Mouse (Mus musculus) intestine, embryonic 15.5 days (tissue): ENCODE results near the gene Ptprn2. TPM values are rescaled to one million over a fixed set of nuclear protein-coding genes. Genes with fewer than 3 reads are reported as not detected.

Experiments
- ATAC-seq: fragments of 200-750 bp; cut with Nextera tagmentation; 2 replicates; pipeline ENCODE4 v1.8.0; 2017; ENCODE audit warnings: moderate TSS enrichment, moderate library complexity
- H3K27ac ChIP-seq: fragments of 300-500 bp; sonication (generic); 2 replicates; pipeline ENCODE4 v1.5.1; 2015; ENCODE audit warnings: mild to moderate bottlenecking, inconsistent platforms
- H3K27me3 ChIP-seq: fragments of 300-500 bp; sonication (generic); replicated peaks from 2 replicates; pipeline ENCODE4 v1.6.1; 2015; ENCODE audit warnings: inconsistent platforms
- H3K36me3 ChIP-seq: fragments of 300-500 bp; sonication (generic); 2 replicates; pipeline ENCODE4 v1.6.1; 2015; ENCODE audit warnings: inconsistent platforms
- H3K4me1 ChIP-seq: fragments of 300-500 bp; sonication (generic); replicated peaks from 2 replicates; pipeline ENCODE4 v1.6.1; 2015; ENCODE audit warnings: inconsistent platforms
- H3K4me2 ChIP-seq: fragments of 300-500 bp; sonication (generic); replicated peaks from 2 replicates; pipeline ENCODE4 v1.6.1; 2015; ENCODE audit warnings: mild to moderate bottlenecking, inconsistent platforms
- H3K4me3 ChIP-seq: fragments of 300-500 bp; sonication (generic); replicated peaks from 2 replicates; pipeline ENCODE4 v1.5.1; 2015; ENCODE audit warnings: inconsistent platforms
- H3K9ac ChIP-seq: fragments of 300-500 bp; sonication (generic); 2 replicates; pipeline ENCODE4 v1.6.1; 2015; ENCODE audit warnings: inconsistent platforms
- H3K9me3 ChIP-seq: fragments of 300-500 bp; sonication (generic); 2 replicates; pipeline ENCODE4 v1.6.1; 2016; ENCODE audit warnings: inconsistent platforms
- WGBS: fragments of 180-500 bp; shearing (Covaris S2); methylation state at CpG from one replicate; pipeline ENCODE4 v1.1.7; 2015; 5-methylcytosine and 5-hydroxymethylcytosine counted together
- polyA plus RNA-seq: library from polyadenylated mRNA; unstranded; fragments of >200 nt; fragmentation: Nextera tagmentation; extraction: Ambion mirVana; gene quantifications from 2 replicates; pipeline ENCODE4 v1.2.1, GENCODE M21; 2015

The Ptprn2 gene
- polyA plus RNA-seq, 1 experiment from 2014 or later, result 1.9 TPM

DNA sequence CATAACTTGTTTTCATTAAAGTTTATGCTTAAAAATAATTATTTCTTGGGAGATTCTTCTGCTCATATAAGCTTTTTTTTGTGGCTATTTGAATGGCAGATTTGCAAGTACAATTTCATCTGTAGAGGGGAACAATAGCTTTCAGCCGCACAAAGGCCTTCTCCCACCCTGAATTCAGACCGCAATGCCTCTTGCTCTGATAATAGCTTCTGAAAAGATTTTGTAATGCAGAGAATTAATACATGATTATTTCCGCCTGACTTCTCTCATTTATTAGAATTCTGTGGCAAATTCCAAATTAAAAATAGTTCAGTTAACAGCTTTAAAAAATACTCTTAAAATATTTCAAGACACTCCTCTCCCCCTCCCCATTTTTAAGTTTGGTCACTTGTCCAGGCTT, 671.3 kb downstream of the Ptprn2 start:
- no peak overlapping the region for H3K4me2 ChIP-seq
- H3K4me1 ChIP-seq, result peaks cover 13% of the 10 kb centered on the region
- H3K9me3 ChIP-seq, result no peaks in the 10 kb centered on the region
- H3K27me3 ChIP-seq, result peaks cover 92% of the 10 kb centered on the region
- no peak overlapping the region for H3K27ac ChIP-seq
- ATAC-seq, result no peak
- WGBS, result 69% methylated on average over 3 of the region's 3 CpGs
- H3K36me3 ChIP-seq, result no peaks in the 10 kb centered on the region
- H3K9ac ChIP-seq, result no peak overlapping the region
- no peak overlapping the region for H3K4me3 ChIP-seq

DNA sequence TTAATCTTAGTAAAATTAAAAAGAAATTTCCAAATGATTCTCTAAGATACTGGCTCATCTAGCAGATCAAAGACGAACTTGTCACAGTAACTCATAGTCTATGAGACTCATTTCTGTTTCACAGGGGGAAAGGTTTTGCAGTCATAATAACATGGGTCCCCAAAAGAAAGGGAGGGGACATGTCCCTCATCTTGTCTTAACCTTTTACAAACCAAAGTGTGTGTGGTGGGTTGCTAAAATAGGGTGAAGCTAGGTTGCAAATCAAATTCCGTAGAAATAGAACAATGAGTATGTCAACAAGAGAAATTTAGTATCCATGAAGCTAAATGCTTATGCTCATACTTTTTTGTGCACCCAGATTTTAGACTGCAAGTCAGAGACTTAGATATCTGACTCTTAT, 671.7 kb downstream of the Ptprn2 start:
- 68% methylated on average over 2 of the region's 2 CpGs for WGBS
- no peak for ATAC-seq
- H3K9ac ChIP-seq, result no peak overlapping the region
- no peaks in the 10 kb centered on the region for H3K9me3 ChIP-seq
- no peak overlapping the region for H3K4me2 ChIP-seq
- peaks cover 13% of the 10 kb centered on the region for H3K4me1 ChIP-seq
- no peaks in the 10 kb centered on the region for H3K36me3 ChIP-seq
- peaks cover 90% of the 10 kb centered on the region for H3K27me3 ChIP-seq
- H3K27ac ChIP-seq, result no peak overlapping the region
- H3K4me3 ChIP-seq, result no peak overlapping the region

GRCm38 (mm10) chr12:117157660-117158386, 672.3 kb downstream of the Ptprn2 start:
- ATAC-seq, result no peak
- Histone ChIP-seq H3K4me2 (no peak overlapping the region), H3K4me1 (peaks cover 12% of the 10 kb centered on the region), H3K27me3 (peaks cover 85% of the 10 kb centered on the region), H3K36me3 (no peaks in the 10 kb centered on the region), H3K9ac (no peak overlapping the region), H3K4me3 (no peak overlapping the region), H3K9me3 (no peaks in the 10 kb centered on the region), H3K27ac (no peak overlapping the region)
- WGBS, result 26% methylated on average over 9 of the region's 9 CpGs

GRCm38 (mm10) chr12:117158950-117159668, 673.6 kb downstream of the Ptprn2 start:
- WGBS, result 22% methylated on average over 17 of the region's 17 CpGs
- Histone ChIP-seq H3K36me3 (no peaks in the 10 kb centered on the region), H3K27ac (no peak overlapping the region), H3K4me3 (no peak overlapping the region), H3K4me1 (peaks cover 7% of the 10 kb centered on the region; the same call in 1 of the 2 replicates), H3K27me3 (peaks cover 72% of the 10 kb centered on the region), H3K4me2 (no peak overlapping the region), H3K9me3 (no peaks in the 10 kb centered on the region), H3K9ac (no peak overlapping the region)
- 0 out of 2 replicates have a peak, but pooled peaks have one; percentile 44 for ATAC-seq

- no peak overlapping the region for H3K27ac ChIP-seq
- H3K9me3 ChIP-seq, result no peaks in the 10 kb centered on the region
- H3K9ac ChIP-seq, result no peak overlapping the region
- WGBS, result 4% methylated on average over 15 of the region's 15 CpGs
- peak overlapping the region; percentile 53 for H3K4me2 ChIP-seq
- H3K36me3 ChIP-seq, result no peaks in the 10 kb centered on the region
- H3K27me3 ChIP-seq, result peaks cover 66% of the 10 kb centered on the region
- H3K4me3 ChIP-seq, result peak overlapping the region; percentile 21
- H3K4me1 ChIP-seq, result peaks cover 5% of the 10 kb centered on the region; the same call in 1 of the 2 replicates
- no peak for ATAC-seq
These were observed 674.2 kb downstream of the Ptprn2 start for GRCm38 (mm10) chr12:117159669-117160210.

DNA sequence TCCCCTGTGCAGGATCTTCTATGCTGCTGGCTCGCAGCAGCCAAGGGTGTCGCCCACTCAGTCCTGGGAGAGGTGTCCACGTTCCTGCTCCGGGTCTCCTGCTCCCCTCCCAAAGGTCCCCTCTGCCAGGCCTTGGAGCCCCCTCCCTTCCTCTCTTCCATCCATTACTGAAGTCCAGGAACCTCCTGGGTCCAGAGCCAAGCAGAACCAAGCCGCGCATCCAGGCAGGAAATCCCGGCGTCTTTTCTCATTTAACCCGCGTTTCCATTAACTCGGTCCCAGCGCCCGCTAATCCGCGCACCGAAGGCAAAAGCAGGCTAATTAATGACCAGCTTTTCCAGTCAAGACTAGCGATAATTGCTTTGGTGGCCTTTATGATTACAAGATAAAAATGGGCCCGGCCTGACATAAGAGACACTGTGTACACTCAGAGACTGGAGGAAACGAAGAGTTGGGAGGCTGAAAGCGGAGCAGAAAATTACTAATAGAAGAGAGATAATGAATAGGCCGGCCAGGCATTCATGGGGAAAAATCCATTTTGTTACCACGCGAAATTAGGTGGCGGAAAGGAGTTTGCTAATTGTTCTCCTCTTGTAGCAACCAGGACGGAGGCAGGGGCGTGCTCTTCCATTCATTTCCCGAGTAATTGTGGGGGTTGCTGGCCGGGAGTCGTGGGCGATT, 674.8 kb downstream of the Ptprn2 start:
- ATAC-seq, result peak; percentile 39; the same call in 1 of the 2 replicates
- peak overlapping the region; percentile 21 for H3K4me3 ChIP-seq

GRCm38 (mm10) chr12:117162180-117162579, 676.7 kb downstream of the Ptprn2 start:
- WGBS, result 60% methylated on average over 3 of the region's 3 CpGs
- peaks cover 48% of the 10 kb centered on the region for H3K27me3 ChIP-seq
- H3K4me2 ChIP-seq, result no peak overlapping the region
- H3K27ac ChIP-seq, result no peak overlapping the region
- no peak for ATAC-seq
- H3K4me1 ChIP-seq, result peaks cover 5% of the 10 kb centered on the region; the same call in 1 of the 2 replicates
- no peaks in the 10 kb centered on the region for H3K36me3 ChIP-seq
- H3K4me3 ChIP-seq, result no peak overlapping the region
- H3K9me3 ChIP-seq, result no peaks in the 10 kb centered on the region
- no peak overlapping the region for H3K9ac ChIP-seq

More for the DNA sequence above, 674.8 kb downstream of the Ptprn2 start:
- Histone ChIP-seq H3K27ac (no peak overlapping the region), H3K9me3 (no peaks in the 10 kb centered on the region), H3K27me3 (peaks cover 59% of the 10 kb centered on the region), H3K9ac (no peak overlapping the region), H3K4me1 (peaks cover 5% of the 10 kb centered on the region; the same call in 1 of the 2 replicates), H3K36me3 (no peaks in the 10 kb centered on the region), H3K4me2 (peak overlapping the region; percentile 53)
- WGBS, result 5% methylated on average over 30 of the region's 30 CpGs

DNA sequence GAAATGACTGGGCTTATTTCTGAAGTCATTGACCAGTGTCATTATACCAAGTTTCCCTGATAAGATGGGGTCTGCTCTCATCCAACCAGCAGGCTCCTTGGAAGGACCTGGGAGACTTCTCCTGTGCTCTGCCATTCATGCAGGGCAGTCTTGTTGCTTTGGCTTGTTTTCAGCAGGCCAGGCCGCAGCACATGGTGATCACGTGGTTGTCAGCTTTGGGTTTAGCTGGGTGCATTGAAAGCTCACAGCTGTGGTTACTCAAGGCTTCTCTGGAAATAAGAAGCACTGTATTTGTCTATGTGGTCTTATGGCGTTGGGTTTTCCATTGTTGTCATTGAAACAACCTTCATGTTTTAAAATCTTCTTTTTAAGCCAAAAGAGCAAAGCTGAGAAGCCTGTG, 678.3 kb downstream of the Ptprn2 start:
- Histone ChIP-seq H3K4me3 (no peak overlapping the region), H3K4me1 (peaks cover 5% of the 10 kb centered on the region; the same call in 1 of the 2 replicates), H3K4me2 (no peak overlapping the region), H3K27ac (no peak overlapping the region), H3K36me3 (no peaks in the 10 kb centered on the region), H3K9me3 (no peaks in the 10 kb centered on the region), H3K27me3 (peaks cover 32% of the 10 kb centered on the region), H3K9ac (no peak overlapping the region)
- ATAC-seq, result no peak
- WGBS, result 43% methylated on average over 3 of the region's 3 CpGs

DNA sequence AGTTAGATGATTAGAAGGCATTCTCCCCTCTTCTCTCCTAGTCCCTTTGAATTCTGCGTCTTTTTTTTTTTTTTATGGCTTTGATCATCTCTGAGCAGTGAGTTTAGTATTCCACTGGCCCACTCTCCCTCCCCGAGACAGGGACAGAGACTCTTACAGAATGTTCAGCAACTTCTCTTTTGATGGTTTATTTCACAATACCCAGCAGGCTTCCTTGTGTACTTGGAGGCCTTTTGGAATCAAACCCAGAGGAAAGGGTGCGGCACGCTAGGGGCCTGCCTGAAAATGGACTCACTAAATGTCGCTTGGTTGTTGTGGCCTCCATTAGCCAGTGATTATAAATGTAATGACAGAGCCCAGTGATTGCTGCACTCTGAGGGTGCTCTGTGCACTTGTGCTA, 680.7 kb downstream of the Ptprn2 start:
- no peaks in the 10 kb centered on the region for H3K36me3 ChIP-seq
- no peaks in the 10 kb centered on the region for H3K4me1 ChIP-seq
- peaks cover 8% of the 10 kb centered on the region for H3K27me3 ChIP-seq
- no peak overlapping the region for H3K9ac ChIP-seq
- no peak overlapping the region for H3K4me3 ChIP-seq
- no peaks in the 10 kb centered on the region for H3K9me3 ChIP-seq
- no peak overlapping the region for H3K27ac ChIP-seq
- ATAC-seq, result no peak
- no peak overlapping the region for H3K4me2 ChIP-seq
- WGBS, result 86% methylated on average over 5 of the region's 5 CpGs

GRCm38 (mm10) chr12:117169670-117170069, 684.1 kb downstream of the Ptprn2 start:
- Histone ChIP-seq H3K27ac (no peak overlapping the region), H3K4me2 (no peak overlapping the region), H3K27me3 (no peaks in the 10 kb centered on the region), H3K9me3 (no peaks in the 10 kb centered on the region), H3K4me3 (no peak overlapping the region), H3K4me1 (peaks cover 4% of the 10 kb centered on the region; the same call in 1 of the 2 replicates), H3K36me3 (no peaks in the 10 kb centered on the region), H3K9ac (no peak overlapping the region)
- 56% methylated on average over 5 of the region's 5 CpGs for WGBS
- ATAC-seq, result no peak

- H3K4me3 ChIP-seq, result no peak overlapping the region
These were observed 687.0 kb downstream of the Ptprn2 start for GRCm38 (mm10) chr12:117172529-117172884.

More at GRCm38 (mm10) chr12:117172529-117172884, 687.0 kb downstream of the Ptprn2 start:
- H3K27me3 ChIP-seq, result no peaks in the 10 kb centered on the region
- H3K4me1 ChIP-seq, result peaks cover 4% of the 10 kb centered on the region; the same call in 1 of the 2 replicates
- H3K9ac ChIP-seq, result no peak overlapping the region
- no peaks in the 10 kb centered on the region for H3K9me3 ChIP-seq
- no peak overlapping the region for H3K27ac ChIP-seq
- ATAC-seq, result peak; percentile 13; the same call in 1 of the 2 replicates
- H3K4me2 ChIP-seq, result no peak overlapping the region
- H3K36me3 ChIP-seq, result no peaks in the 10 kb centered on the region
- WGBS, result 59% methylated on average over 2 of the region's 2 CpGs
